Mouse (Mus musculus) liver, embryonic 13.5 days (tissue): ENCODE measurements at regions not wholly inside any gene's neighbourhood (a gene's known extent, or its start where the extent isn't known, plus 50 kb on each side); places are given as distances from the start of the nearest gene placed in this dataset.
"Not testable (repeated sequence)": the region's sequence is repeated elsewhere in the genome, so short reads cannot be mapped to it uniquely, and the experiment has no call there.

Source experiments
- ATAC-seq: fragments of 200-750 bp; cut with Nextera tagmentation; 2 replicates; pipeline ENCODE4 v1.8.0; 2017; ENCODE audit warnings: low read depth, mild to moderate bottlenecking, moderate number of reproducible peaks, moderate library complexity
- DNase-seq: peaks from one replicate; pipeline ENCODE4 v3.0.0; 2022
- H3K27ac ChIP-seq: fragments of 300-500 bp; sonication (generic); 2 replicates; pipeline ENCODE4 v1.5.1; 2015; ENCODE audit warnings: moderate library complexity, mild to moderate bottlenecking, inconsistent platforms
- H3K27me3 ChIP-seq: fragments of 300-500 bp; sonication (generic); 2 replicates; pipeline ENCODE4 v1.6.1; 2015; ENCODE audit warnings: mild to moderate bottlenecking, inconsistent platforms
- H3K36me3 ChIP-seq: fragments of 300-500 bp; sonication (generic); 2 replicates; pipeline ENCODE4 v1.6.1; 2015; ENCODE audit warnings: mild to moderate bottlenecking, inconsistent platforms
- H3K4me1 ChIP-seq: fragments of 300-500 bp; sonication (generic); replicated peaks from 2 replicates; pipeline ENCODE4 v1.6.1; 2015; ENCODE audit warnings: inconsistent platforms
- H3K4me2 ChIP-seq: fragments of 300-500 bp; sonication (generic); 2 replicates; pipeline ENCODE4 v1.6.1; 2015; ENCODE audit warnings: inconsistent platforms, mild to moderate bottlenecking, moderate library complexity
- H3K4me3 ChIP-seq: fragments of 300-500 bp; sonication (generic); replicated peaks from 2 replicates; pipeline ENCODE4 v1.5.1; 2015; ENCODE audit warnings: mild to moderate bottlenecking, inconsistent platforms
- H3K9ac ChIP-seq: fragments of 300-500 bp; sonication (generic); 2 replicates; pipeline ENCODE4 v1.6.1; 2015; ENCODE audit warnings: mild to moderate bottlenecking, inconsistent platforms
- H3K9me3 ChIP-seq: fragments of 300-500 bp; sonication (generic); replicated peaks from 2 replicates; pipeline ENCODE4 v1.6.1; 2016; ENCODE audit warnings: inconsistent platforms
- WGBS: fragments of 180-500 bp; shearing (Covaris S2); methylation state at CpG from one replicate; pipeline ENCODE4 v1.1.7; 2015; ENCODE audit not compliant: insufficient replicate concordance; 5-methylcytosine and 5-hydroxymethylcytosine counted together

DNA sequence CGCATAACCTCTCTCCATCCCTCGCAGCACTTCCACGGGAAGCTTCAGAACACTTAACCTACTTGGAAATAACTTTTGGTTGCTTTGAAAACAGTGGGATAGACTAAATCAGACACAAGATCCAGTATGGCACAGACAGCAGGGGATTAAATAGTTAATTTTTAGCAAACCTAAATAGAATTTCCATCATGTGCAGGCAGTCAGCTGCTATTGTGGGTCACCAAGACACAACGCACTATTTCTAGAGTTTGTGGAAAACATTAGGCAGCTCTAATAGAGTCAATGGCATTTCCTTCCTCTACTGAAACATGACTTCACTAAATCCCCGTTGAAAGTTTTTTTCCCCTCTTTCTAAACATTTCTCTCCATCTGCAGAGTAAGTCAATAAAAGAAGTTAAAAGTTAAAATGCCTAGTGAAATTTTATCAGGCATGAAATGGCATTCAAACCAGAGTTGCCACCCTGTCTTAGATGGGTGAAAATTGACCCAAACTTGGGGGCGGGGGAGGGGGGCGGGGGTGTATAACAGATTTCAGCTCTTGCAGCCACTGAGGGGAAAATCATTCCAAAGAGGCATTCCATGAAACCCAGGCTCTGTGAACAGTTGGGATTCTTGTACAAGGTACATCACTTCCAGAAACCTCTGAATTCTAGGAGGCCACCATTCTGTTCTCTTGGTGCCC, 142.3 kb upstream of the Cdk6 start:
- not testable (repeated sequence) for H3K4me3 ChIP-seq, ATAC-seq, H3K27me3 ChIP-seq, DNase-seq, H3K9ac ChIP-seq, H3K9me3 ChIP-seq, H3K36me3 ChIP-seq, H3K27ac ChIP-seq
- 24% methylated on average over 7 of the region's 7 CpGs for WGBS
- peaks cover 19% of the 10 kb centered on the region for H3K4me1 ChIP-seq
- H3K4me2 ChIP-seq = peak overlapping the region; percentile 33

DNA sequence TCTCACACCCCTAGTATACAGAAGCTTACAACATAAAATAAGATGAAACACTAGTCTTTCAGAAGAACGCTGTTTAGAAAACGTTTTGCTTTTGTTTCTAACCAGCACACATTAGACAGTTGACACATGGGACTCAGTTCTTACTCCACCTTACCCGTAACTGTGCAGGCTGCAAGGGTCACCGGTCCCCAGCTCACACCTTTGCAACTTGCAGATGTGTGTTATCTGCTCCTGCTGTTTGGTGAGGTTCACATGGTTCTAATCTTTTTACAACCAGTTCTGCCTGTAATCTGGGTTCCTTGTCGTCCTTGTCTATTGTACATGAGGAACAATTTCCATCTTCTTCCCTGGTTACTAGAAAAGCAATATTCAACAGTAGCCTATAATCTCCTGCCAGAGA, 135.1 kb upstream of the Cdk6 start:
- H3K4me2 ChIP-seq, H3K36me3 ChIP-seq, H3K9ac ChIP-seq, DNase-seq, H3K27me3 ChIP-seq, H3K4me1 ChIP-seq, H3K9me3 ChIP-seq, H3K27ac ChIP-seq, H3K4me3 ChIP-seq: not testable (repeated sequence)
- WGBS = 43% methylated on average over 5 of the region's 5 CpGs
- peak; percentile 53; the same call in 1 of the 2 replicates for ATAC-seq

DNA sequence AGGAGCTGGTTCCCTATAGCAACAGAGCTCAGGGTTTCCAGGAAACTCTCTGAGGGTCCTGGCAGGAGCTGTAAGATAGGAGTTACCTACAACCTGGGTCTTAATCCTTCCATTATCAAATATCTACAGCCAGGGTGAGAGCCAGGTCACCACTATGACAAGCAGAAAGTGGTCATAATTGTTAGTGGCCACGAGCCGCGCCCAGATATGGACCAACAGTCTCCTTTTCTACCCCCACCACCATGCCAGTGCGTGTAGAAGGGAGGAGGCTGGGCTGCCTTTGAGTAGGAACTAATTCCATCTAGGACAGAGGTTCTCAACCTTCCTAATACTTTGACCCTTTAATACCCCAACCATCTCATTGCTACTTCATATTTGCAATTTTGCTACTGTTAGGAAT, 133.0 kb upstream of the Cdk6 start:
- H3K36me3 ChIP-seq, H3K27ac ChIP-seq, ATAC-seq, H3K27me3 ChIP-seq, H3K4me1 ChIP-seq, H3K4me3 ChIP-seq, H3K9ac ChIP-seq, DNase-seq, H3K9me3 ChIP-seq, H3K4me2 ChIP-seq: not testable (repeated sequence)
- 51% methylated on average over 4 of the region's 4 CpGs for WGBS

DNA sequence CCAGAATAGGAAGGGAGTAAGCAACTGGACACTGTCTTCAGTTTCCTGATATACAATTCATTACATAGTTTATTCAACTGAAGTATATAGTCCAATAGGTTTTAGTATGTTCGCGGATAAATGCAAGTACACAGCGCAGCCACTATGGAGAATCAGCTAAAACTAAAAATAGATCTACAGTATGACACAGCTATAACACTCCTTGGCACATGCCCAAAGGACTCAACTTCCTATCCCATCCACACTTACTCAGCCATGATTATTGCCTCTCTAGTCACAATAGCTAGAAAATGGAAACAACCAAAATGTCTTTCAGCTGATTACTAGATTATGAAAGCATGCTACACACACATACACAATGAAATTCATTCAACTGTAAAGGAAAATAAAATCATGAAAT, 130.0 kb upstream of the Cdk6 start:
- H3K4me1 ChIP-seq = no peaks in the 10 kb centered on the region
- H3K9ac ChIP-seq = no peak overlapping the region
- H3K4me3 ChIP-seq = no peak overlapping the region
- H3K4me2 ChIP-seq = no peak overlapping the region
- no peak for ATAC-seq
- no peak for DNase-seq
- no peaks in the 10 kb centered on the region for H3K9me3 ChIP-seq
- H3K36me3 ChIP-seq = no peaks in the 10 kb centered on the region
- H3K27ac ChIP-seq = no peak overlapping the region
- WGBS = 85% methylated on average over 3 of the region's 3 CpGs
- no peaks in the 10 kb centered on the region for H3K27me3 ChIP-seq

DNA sequence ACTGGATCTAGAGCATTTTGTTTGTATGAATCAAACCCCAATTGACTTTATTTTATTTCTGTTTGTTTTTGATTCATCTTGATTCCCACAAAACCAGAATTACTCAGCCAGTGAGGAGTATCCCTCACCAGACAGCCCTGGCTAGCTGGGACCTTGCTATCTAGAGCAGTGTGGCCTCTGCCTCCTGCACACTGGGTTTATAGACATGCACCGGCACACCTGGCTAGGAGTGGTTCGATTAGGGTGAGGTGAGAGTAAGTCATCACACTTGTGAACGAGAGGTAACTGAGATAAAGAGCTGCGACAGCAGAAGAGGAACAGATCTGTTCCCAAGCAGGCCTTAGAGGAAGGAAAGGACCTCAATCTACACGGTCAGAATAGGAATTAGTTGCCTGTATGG, 125.2 kb upstream of the Cdk6 start:
- WGBS = 18% methylated on average over 5 of the region's 5 CpGs

GRCm38 (mm10) chr5:3219230-3219629, 122.1 kb upstream of the Cdk6 start:
- DNase-seq (no peak), ATAC-seq (no peak)
- no peaks in the 10 kb centered on the region for H3K9me3 ChIP-seq
- H3K36me3 ChIP-seq = no peaks in the 10 kb centered on the region
- H3K27me3 ChIP-seq = no peaks in the 10 kb centered on the region
- no peak overlapping the region for H3K9ac ChIP-seq
- H3K4me2 ChIP-seq = no peak overlapping the region
- no peak overlapping the region for H3K4me3 ChIP-seq
- H3K4me1 ChIP-seq = no peaks in the 10 kb centered on the region
- WGBS = 36% methylated on average over 4 of the region's 4 CpGs
- H3K27ac ChIP-seq = no peak overlapping the region

More for the DNA sequence above, 125.2 kb upstream of the Cdk6 start:
- Histone ChIP-seq H3K27me3 (no peaks in the 10 kb centered on the region), H3K27ac (no peak overlapping the region), H3K36me3 (no peaks in the 10 kb centered on the region), H3K4me2 (no peak overlapping the region), H3K4me3 (no peak overlapping the region), H3K9me3 (no peaks in the 10 kb centered on the region), H3K9ac (no peak overlapping the region), H3K4me1 (no peaks in the 10 kb centered on the region)
- DNase-seq = no peak
- ATAC-seq = no peak

GRCm38 (mm10) chr5:3219770-3220169, 121.5 kb upstream of the Cdk6 start:
- H3K4me1 ChIP-seq = no peaks in the 10 kb centered on the region
- H3K27me3 ChIP-seq = no peaks in the 10 kb centered on the region
- H3K9ac ChIP-seq = no peak overlapping the region
- no peaks in the 10 kb centered on the region for H3K36me3 ChIP-seq
- no peak overlapping the region for H3K27ac ChIP-seq
- H3K9me3 ChIP-seq = no peaks in the 10 kb centered on the region
- 48% methylated on average over 3 of the region's 3 CpGs for WGBS
- ATAC-seq (no peak), DNase-seq (no peak)
- H3K4me3 ChIP-seq = no peak overlapping the region
- no peak overlapping the region for H3K4me2 ChIP-seq

GRCm38 (mm10) chr5:3223819-3224218, 117.5 kb upstream of the Cdk6 start:
- 58% methylated on average over 4 of the region's 4 CpGs for WGBS
- not testable (repeated sequence) for DNase-seq, H3K9me3 ChIP-seq, H3K9ac ChIP-seq, ATAC-seq, H3K4me1 ChIP-seq, H3K4me2 ChIP-seq, H3K27me3 ChIP-seq, H3K4me3 ChIP-seq, H3K36me3 ChIP-seq, H3K27ac ChIP-seq

DNA sequence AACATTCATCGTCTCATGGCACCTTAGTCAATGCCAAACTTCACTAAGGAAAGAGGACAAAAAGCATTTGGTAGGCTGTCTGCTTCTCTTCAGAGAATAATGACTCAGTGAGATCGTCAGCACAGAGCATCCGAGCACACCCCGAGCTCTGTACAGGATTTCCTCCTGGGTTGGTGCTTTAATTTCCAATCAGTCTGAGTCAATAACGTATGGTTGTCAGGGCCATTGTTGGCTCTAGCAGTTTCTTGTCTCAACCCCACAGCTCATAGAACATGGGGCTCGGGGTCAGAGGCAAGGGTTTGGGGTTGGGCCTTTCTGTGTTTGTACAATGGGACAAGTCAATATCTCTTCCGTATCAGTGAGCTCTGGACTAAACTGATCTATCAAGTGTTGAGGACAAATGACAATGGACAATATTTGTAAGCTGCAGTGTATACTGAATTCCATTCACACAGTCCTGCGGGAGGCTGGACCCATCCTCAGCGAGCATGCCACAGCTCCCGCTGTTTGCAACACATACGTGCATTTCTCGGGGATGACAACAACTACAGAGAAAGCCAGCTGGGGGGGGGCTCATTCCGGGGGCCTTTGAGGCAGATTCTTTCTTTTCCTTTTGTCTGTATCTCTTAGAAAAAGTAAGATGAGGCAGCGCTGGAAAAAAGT, 116.8 kb upstream of the Cdk6 start:
- not testable (repeated sequence) for H3K27me3 ChIP-seq, H3K27ac ChIP-seq, H3K4me2 ChIP-seq, H3K9ac ChIP-seq, H3K4me1 ChIP-seq, ATAC-seq, DNase-seq, H3K4me3 ChIP-seq, H3K9me3 ChIP-seq, H3K36me3 ChIP-seq
- 71% methylated on average over 14 of the region's 14 CpGs for WGBS

DNA sequence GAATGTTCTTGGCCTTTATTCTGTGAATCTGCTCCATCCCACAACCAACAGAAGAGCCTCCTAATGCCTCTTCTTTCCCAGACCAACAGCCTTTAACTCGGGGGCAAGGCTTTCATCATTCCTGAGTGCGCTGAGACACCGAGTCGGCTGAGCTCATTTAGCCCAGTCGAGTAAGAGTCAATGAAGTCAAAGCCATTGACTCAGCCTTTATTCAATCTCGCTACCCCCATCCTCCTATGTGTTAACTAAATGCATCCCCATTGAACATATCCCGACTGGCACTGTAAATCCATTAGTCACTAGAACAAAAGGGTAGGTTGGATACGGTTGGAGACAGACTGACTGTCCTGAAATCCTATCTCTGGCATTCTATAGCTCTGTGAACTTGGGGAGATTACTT, 115.9 kb upstream of the Cdk6 start:
- H3K4me2 ChIP-seq, H3K9ac ChIP-seq, DNase-seq, H3K9me3 ChIP-seq, H3K27me3 ChIP-seq, H3K36me3 ChIP-seq, H3K4me1 ChIP-seq, H3K27ac ChIP-seq, H3K4me3 ChIP-seq, ATAC-seq: not testable (repeated sequence)
- WGBS = 71% methylated on average over 8 of the region's 8 CpGs

- 64% methylated on average over 2 of the region's 2 CpGs for WGBS
- not testable (repeated sequence) for H3K4me1 ChIP-seq, H3K4me3 ChIP-seq, ATAC-seq, H3K36me3 ChIP-seq, H3K27ac ChIP-seq, H3K9me3 ChIP-seq, DNase-seq, H3K4me2 ChIP-seq, H3K9ac ChIP-seq, H3K27me3 ChIP-seq
These were observed 97.2 kb upstream of the Cdk6 start for GRCm38 (mm10) chr5:3244067-3244466.

GRCm38 (mm10) chr5:3247333-3247732, 94.0 kb upstream of the Cdk6 start:
- H3K4me2 ChIP-seq = no peak overlapping the region
- no peaks in the 10 kb centered on the region for H3K9me3 ChIP-seq
- no peaks in the 10 kb centered on the region for H3K4me1 ChIP-seq
- no peaks in the 10 kb centered on the region for H3K27me3 ChIP-seq
- DNase-seq = no peak
- 43% methylated on average over 2 of the region's 2 CpGs for WGBS
- no peaks in the 10 kb centered on the region for H3K36me3 ChIP-seq
- H3K27ac ChIP-seq = no peak overlapping the region
- ATAC-seq = no peak
- H3K4me3 ChIP-seq = no peak overlapping the region
- no peak overlapping the region for H3K9ac ChIP-seq
